Mouse (Mus musculus): ENCODE results near the gene Gna11.

The Gna11 gene

GRCm38 (mm10) chr10:81507095-81507494, 37.9 kb downstream of the Gna11 start:
- DNase-seq (ENCODE audit: extremely low read depth, low read depth): no peak

- no peak for DNase-seq (ENCODE audit: extremely low read depth, low read depth)
Measured at GRCm38 (mm10) chr10:81505016-81505664, 39.9 kb downstream of the Gna11 start.

- DNase-seq (ENCODE audit: extremely low read depth, low read depth): no peak
Measured at GRCm38 (mm10) chr10:81502658-81503057, 42.3 kb downstream of the Gna11 start.

- no peak for DNase-seq (ENCODE audit: extremely low read depth, low read depth)
Measured at GRCm38 (mm10) chr10:81501863-81502262, 43.1 kb downstream of the Gna11 start.

- DNase-seq (ENCODE audit: extremely low read depth, low read depth): no peak
Measured at GRCm38 (mm10) chr10:81500032-81500431, 45.0 kb downstream of the Gna11 start, which contains the start of gene S1pr4. TSS of gene S1pr4 (minus strand) at chr10:81500132.

- no peak for DNase-seq (ENCODE audit: extremely low read depth, low read depth)
Measured at GRCm38 (mm10) chr10:81499250-81499901, 45.6 kb downstream of the Gna11 start.

GRCm38 (mm10) chr10:81498316-81499249, 46.4 kb downstream of the Gna11 start:
- no peak for DNase-seq (ENCODE audit: extremely low read depth, low read depth)

- peak; percentile 67 for DNase-seq (ENCODE audit: extremely low read depth, low read depth)
Measured at GRCm38 (mm10) chr10:81497401-81498270, 47.4 kb downstream of the Gna11 start.

- DNase-seq (ENCODE audit: extremely low read depth, low read depth): no peak
Measured at GRCm38 (mm10) chr10:81496969-81497368, 48.0 kb downstream of the Gna11 start.

GRCm38 (mm10) chr10:81496264-81496901, 48.6 kb downstream of the Gna11 start, which contains the start of gene Ncln:
TSS of gene Ncln (minus strand) at chr10:81496392.
- DNase-seq (ENCODE audit: extremely low read depth, low read depth): peak; percentile 97

GRCm38 (mm10) chr10:81495616-81496263, 49.2 kb downstream of the Gna11 start:
- DNase-seq (ENCODE audit: extremely low read depth, low read depth): no peak

GRCm38 (mm10) chr10:81495151-81495550, 49.8 kb downstream of the Gna11 start:
- no peak for DNase-seq (ENCODE audit: extremely low read depth, low read depth)

GRCm38 (mm10) chr10:81494260-81495041, 50.5 kb downstream of the Gna11 start:
- no peak for DNase-seq (ENCODE audit: extremely low read depth, low read depth)

- no peak for DNase-seq (ENCODE audit: extremely low read depth, low read depth)
Measured at GRCm38 (mm10) chr10:81493601-81494220, 51.3 kb downstream of the Gna11 start.

- DNase-seq (ENCODE audit: extremely low read depth, low read depth): no peak
Measured at GRCm38 (mm10) chr10:81492606-81493240, 52.3 kb downstream of the Gna11 start.

- no peak for DNase-seq (ENCODE audit: extremely low read depth, low read depth)
Measured at GRCm38 (mm10) chr10:81491018-81491417, 54.0 kb downstream of the Gna11 start.

- no peak for DNase-seq (ENCODE audit: extremely low read depth, low read depth)
Measured at GRCm38 (mm10) chr10:81489941-81490340, 55.0 kb downstream of the Gna11 start.

GRCm38 (mm10) chr10:81488081-81488480, 56.9 kb downstream of the Gna11 start:
- DNase-seq (ENCODE audit: extremely low read depth, low read depth): no peak

Data from MEL-GATA-1-ER (cell line).